Mouse (Mus musculus) layer of hippocampus, adult 18-20 months (tissue): ENCODE data around the gene Elf1. TPM values are rescaled to one million over a fixed set of nuclear protein-coding genes. Genes with fewer than 3 reads are reported as not detected.

Experiments used
- DNase-seq, 2 experiments: peaks; one replicate each; pipeline ENCODE4 v3.0.0; 2022; ENCODE audit warnings: low spot score in 2 of 2
- microRNA-seq, 2 experiments: library from miRNA; unstranded; fragments of <30 nt; microRNA quantifications; one replicate each; pipeline ENCODE4 v1.2.0; 2021
- total RNA-seq, 2 experiments: library from RNA; stranded (reverse); gene quantifications; 2 replicates each; pipeline ENCODE4 v1.2.3; 2021

Elf1 gene
- total RNA-seq, 2 experiments from 2014 or later: 4.7 to 5.1 TPM

- DNase-seq: no peak
Measured at GRCm38 (mm10) chr14:79619802-79620201, 138.8 kb downstream of the Elf1 start.

- DNase-seq: no peak
Measured at GRCm38 (mm10) chr14:79621143-79621542, 140.1 kb downstream of the Elf1 start.

Small RNA genes within 50 kb of the gene (microRNA-seq; reads per million reads assigned to microRNA genes)
- gene Gm27857: 0 reads per million in 2 experiments

Other genes starting within 250 kb of the Elf1 start
- not detected for gene Zfp957, start 233.8 kb upstream of the Elf1 start, total RNA-seq
- gene Rgcc, start 179.5 kb upstream of the Elf1 start, total RNA-seq: 10 to 100 TPM; 41.4 to 42.2 TPM
- 10 to 100 TPM; 12.4 to 13.8 TPM for gene Naa16, start 90.4 kb upstream of the Elf1 start, total RNA-seq
- 1 to 10 TPM; 5.5 to 6.8 TPM for gene Mtrf1, start 83.4 kb upstream of the Elf1 start, total RNA-seq
- 10 to 100 TPM; 42.9 to 48.0 TPM for gene Kbtbd7, start 54.7 kb upstream of the Elf1 start, total RNA-seq
- 1 to 10 TPM; 1.2 to 1.3 TPM for gene Kbtbd6, start 29.4 kb upstream of the Elf1 start, total RNA-seq
- gene Wbp4, start 326 bp downstream of the Elf1 start, total RNA-seq: 10 to 100 TPM; 50.0 to 54.8 TPM
- 10 to 100 TPM; 89.7 to 93.8 TPM for gene Sugt1, start 106.5 kb downstream of the Elf1 start, total RNA-seq
- 1 to 10 TPM; 1.0 to 1.7 TPM for gene Cnmd, start 181.0 kb downstream of the Elf1 start, total RNA-seq